Mouse (Mus musculus) lung, embryonic 14.5 days (tissue): ENCODE results near the gene Gm39566. TPM values are rescaled to one million over a fixed set of nuclear protein-coding genes. Genes with fewer than 3 reads are reported as not detected.

Source experiments
- ATAC-seq: fragments of 200-750 bp; cut with Nextera tagmentation; 2 replicates; pipeline ENCODE4 v1.8.0; 2017; ENCODE audit warnings: mild to moderate bottlenecking, moderate TSS enrichment, moderate library complexity; ENCODE audit not compliant: insufficient read depth
- DNase-seq: peaks from one replicate; pipeline ENCODE4 v3.0.0-alpha.2; 2015
- H3K27ac ChIP-seq: fragments of 300-500 bp; sonication (generic); 2 replicates; pipeline ENCODE4 v1.5.1; 2014; ENCODE audit warnings: low read depth, mild to moderate bottlenecking, moderate library complexity
- H3K27me3 ChIP-seq: fragments of 300-500 bp; sonication (generic); 2 replicates; pipeline ENCODE4 v1.6.1; 2014; ENCODE audit warnings: low read length, control low read depth; ENCODE audit not compliant: insufficient read depth
- H3K36me3 ChIP-seq: fragments of 300-500 bp; sonication (generic); 2 replicates; pipeline ENCODE4 v1.6.1; 2014; ENCODE audit warnings: control low read depth; ENCODE audit not compliant: insufficient read depth
- H3K4me1 ChIP-seq: fragments of 300-500 bp; sonication (generic); 2 replicates; pipeline ENCODE4 v1.6.1; 2014; ENCODE audit warnings: antibody characterized with exemption, control low read depth; ENCODE audit not compliant: insufficient read depth
- H3K4me2 ChIP-seq: fragments of 300-500 bp; sonication (generic); 2 replicates; pipeline ENCODE4 v1.6.1; 2014; ENCODE audit warnings: mild to moderate bottlenecking
- H3K4me3 ChIP-seq: fragments of 300-500 bp; sonication (generic); 2 replicates; pipeline ENCODE4 v1.5.1; 2014; ENCODE audit warnings: low read depth, low read length
- H3K9ac ChIP-seq: fragments of 300-500 bp; sonication (generic); 2 replicates; pipeline ENCODE4 v1.6.1; 2014
- H3K9me3 ChIP-seq: fragments of 300-500 bp; sonication (generic); 2 replicates; pipeline ENCODE4 v1.6.1; 2016; ENCODE audit warnings: low read depth, low read length, control low read depth
- CTCF ChIP-seq: IDR thresholded peaks from 2 replicates; pipeline ENCODE4 v1.5.1; 2016; ENCODE audit warnings: antibody characterized with exemption, low read depth
- WGBS: fragments of 180-500 bp; shearing (Covaris S2); extraction: QIAGEN DNeasy Blood & Tissue Kit; methylation state at CpG from one replicate; pipeline ENCODE4 v1.1.7; 2014; 5-methylcytosine and 5-hydroxymethylcytosine counted together
- polyA plus RNA-seq: library from polyadenylated mRNA; unstranded; fragments of >200 nt; fragmentation: Nextera tagmentation; extraction: Ambion mirVana; gene quantifications from 2 replicates; pipeline ENCODE4 v1.2.1, GENCODE M21; 2014

Gm39566 gene
- polyA plus RNA-seq, 1 experiment from 2014 or later: not detected

GRCm38 (mm10) chr11:69810280-69810679 lies 4.8 kb downstream of the Gm39566 start:
- H3K27me3 ChIP-seq: peaks cover 6% of the 10 kb centered on the region; the same call in 1 of the 2 replicates
- DNase-seq: no peak
- no peak overlapping the region for H3K27ac ChIP-seq
- ATAC-seq: no peak
- no peaks in the 10 kb centered on the region for H3K36me3 ChIP-seq
- no peaks in the 10 kb centered on the region for H3K9me3 ChIP-seq
- no peak overlapping the region for H3K4me3 ChIP-seq
- no peaks in the 10 kb centered on the region for H3K4me1 ChIP-seq
- TF ChIP-seq CTCF: no peak
- no peak overlapping the region for H3K9ac ChIP-seq
- no peak overlapping the region for H3K4me2 ChIP-seq

GRCm38 (mm10) chr11:69807641-69808040 lies 7.5 kb downstream of the Gm39566 start:
- no peak for ATAC-seq

DNA sequence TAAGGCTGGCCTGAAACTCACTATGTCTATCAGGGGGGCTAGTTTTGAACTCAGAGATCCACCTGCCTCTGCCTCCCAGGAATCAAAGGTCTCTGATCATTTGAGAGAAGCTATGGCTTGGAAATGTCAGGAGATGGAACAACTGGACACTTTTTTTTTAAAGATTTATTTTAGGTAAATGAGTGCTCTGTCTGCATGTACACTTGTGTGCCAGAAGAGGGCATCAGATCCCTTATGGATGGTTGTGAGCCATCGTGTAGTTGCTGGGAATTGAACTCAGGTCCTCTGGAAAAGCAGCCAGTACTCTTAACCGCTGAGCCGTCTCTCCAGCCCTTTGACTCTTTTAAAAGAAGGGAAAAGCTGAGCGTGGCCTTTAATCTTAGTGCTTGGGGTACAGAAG lies 8.7 kb downstream of the Gm39566 start:
- no peak overlapping the region for H3K4me3 ChIP-seq
- H3K27me3 ChIP-seq: peaks cover 39% of the 10 kb centered on the region
- TF ChIP-seq CTCF: peak; percentile 36; the same call in 1 of the 2 replicates
- H3K9me3 ChIP-seq: no peaks in the 10 kb centered on the region
- no peak overlapping the region for H3K27ac ChIP-seq
- no peak for ATAC-seq
- no peaks in the 10 kb centered on the region for H3K36me3 ChIP-seq
- no peak overlapping the region for H3K9ac ChIP-seq
- 79% methylated on average over 4 of the region's 4 CpGs for WGBS
- no peak overlapping the region for H3K4me2 ChIP-seq
- peaks cover 25% of the 10 kb centered on the region for H3K4me1 ChIP-seq
- no peak for DNase-seq

More at GRCm38 (mm10) chr11:69807641-69808040, 7.5 kb downstream of the Gm39566 start:
- H3K36me3 ChIP-seq: no peaks in the 10 kb centered on the region
- peaks cover 18% of the 10 kb centered on the region for H3K4me1 ChIP-seq
- H3K9ac ChIP-seq: no peak overlapping the region
- H3K27me3 ChIP-seq: peaks cover 27% of the 10 kb centered on the region
- H3K4me3 ChIP-seq: no peak overlapping the region
- H3K9me3 ChIP-seq: no peaks in the 10 kb centered on the region
- TF ChIP-seq CTCF: no peak
- no peak for DNase-seq
- H3K27ac ChIP-seq: no peak overlapping the region
- H3K4me2 ChIP-seq: no peak overlapping the region
- WGBS: 58% methylated on average over 2 of the region's 2 CpGs

GRCm38 (mm10) chr11:69804972-69805909 lies 9.9 kb downstream of the Gm39566 start, which contains the start of gene Tmem102:
Tmem102 (minus strand) TSS chr11:69805624.
- ATAC-seq: no peak
- no peak for TF ChIP-seq CTCF
- Histone ChIP-seq H3K4me3 (peak within 1 kb of the TSS; percentile 52), H3K9ac (peak within 1 kb of the TSS; percentile 54), H3K9me3 (no peaks in the 10 kb centered on the region), H3K36me3 (no peaks in the 10 kb centered on the region), H3K4me2 (peak within 1 kb of the TSS; percentile 97), H3K27ac (no peak within 1 kb of the TSS), H3K4me1 (peaks cover 30% of the 10 kb centered on the region), H3K27me3 (peaks cover 43% of the 10 kb centered on the region)
- 9% methylated on average over 29 of the region's 29 CpGs for WGBS
- peak; percentile 39 for DNase-seq

GRCm38 (mm10) chr11:69804652-69804940 lies 10.5 kb downstream of the Gm39566 start:
- peaks cover 45% of the 10 kb centered on the region for H3K27me3 ChIP-seq
- WGBS: 11% methylated on average over 12 of the region's 12 CpGs
- DNase-seq (peak; percentile 34), ATAC-seq (no peak)
- H3K4me2 ChIP-seq: peak overlapping the region; percentile 97
- peaks cover 32% of the 10 kb centered on the region for H3K4me1 ChIP-seq
- no peak overlapping the region for H3K27ac ChIP-seq
- peak overlapping the region; percentile 52 for H3K4me3 ChIP-seq
- no peak for TF ChIP-seq CTCF
- no peaks in the 10 kb centered on the region for H3K36me3 ChIP-seq
- H3K9me3 ChIP-seq: no peaks in the 10 kb centered on the region
- peak overlapping the region; percentile 54 for H3K9ac ChIP-seq

DNA sequence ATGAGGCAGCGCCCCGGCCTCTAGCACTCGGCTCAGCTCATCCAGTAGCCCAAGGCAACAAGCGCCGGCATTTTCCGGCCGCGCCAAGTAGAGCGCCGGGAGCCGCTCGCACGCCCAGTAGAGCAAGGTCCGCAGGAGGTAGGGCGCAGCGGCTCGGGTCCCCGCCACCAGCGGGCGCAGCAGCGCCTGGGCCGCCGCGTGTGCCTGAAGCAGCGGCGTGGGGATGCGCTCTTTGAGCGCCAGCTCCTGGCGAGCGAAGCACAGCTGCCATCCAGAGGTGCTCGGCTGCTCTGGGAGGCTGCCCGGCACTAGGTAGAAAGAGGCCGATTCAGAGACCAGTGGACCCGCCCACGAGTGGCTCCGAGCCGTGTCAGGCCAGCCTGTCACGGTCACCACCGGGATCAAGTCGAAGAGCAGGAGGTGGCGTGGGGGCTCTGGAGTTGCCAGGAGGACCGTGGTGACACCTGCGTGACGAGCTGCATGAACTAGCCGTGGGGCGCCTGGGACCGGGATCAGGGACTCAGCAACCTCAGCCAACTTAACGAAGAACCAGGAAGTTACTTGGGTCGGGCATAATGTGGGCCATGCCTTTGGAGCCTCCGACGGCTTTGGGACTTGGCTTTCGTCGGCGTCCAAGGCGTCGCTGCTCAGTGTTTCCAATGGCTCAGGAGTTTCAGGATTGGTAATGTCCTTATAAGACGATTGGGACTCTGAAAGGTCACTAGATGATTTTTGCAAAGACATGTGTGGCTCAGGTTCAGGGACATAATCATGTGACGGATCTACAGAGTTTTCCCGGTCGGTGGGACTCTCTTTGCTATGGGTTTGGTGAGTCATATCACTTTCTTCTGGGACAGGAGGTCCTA lies 11.1 kb downstream of the Gm39566 start:
- ATAC-seq (peak; percentile 62), DNase-seq (peak; percentile 88)
- peak; percentile 51 for TF ChIP-seq CTCF
- Histone ChIP-seq H3K27me3 (peaks cover 45% of the 10 kb centered on the region), H3K9ac (peak overlapping the region; percentile 54), H3K4me3 (peak overlapping the region; percentile 52), H3K4me1 (peaks cover 38% of the 10 kb centered on the region), H3K36me3 (no peaks in the 10 kb centered on the region), H3K27ac (0 out of 2 replicates have a peak overlapping the region, but pooled peaks have one; percentile 6), H3K9me3 (no peaks in the 10 kb centered on the region), H3K4me2 (peak overlapping the region; percentile 97)
- 2% methylated on average over 60 of the region's 60 CpGs for WGBS
